Mouse (Mus musculus) lung, adult 2 months (tissue): ENCODE results near the gene Thtpa.

Experiments used
- CTCF ChIP-seq: fragments of 200-500 bp; IDR thresholded peaks from 2 replicates; pipeline ENCODE4 v1.5.1; 2011; ENCODE audit warnings: mild to moderate bottlenecking, low read length, control low read depth; ENCODE audit not compliant: insufficient read depth
- POLR2A ChIP-seq: fragments of 200-500 bp; IDR thresholded peaks from 2 replicates; pipeline ENCODE4 v1.6.1; 2011; ENCODE audit warnings: low read depth, mild to moderate bottlenecking, control low read depth, low read length, borderline replicate concordance; ENCODE audit errors: extremely low read depth

DNA sequence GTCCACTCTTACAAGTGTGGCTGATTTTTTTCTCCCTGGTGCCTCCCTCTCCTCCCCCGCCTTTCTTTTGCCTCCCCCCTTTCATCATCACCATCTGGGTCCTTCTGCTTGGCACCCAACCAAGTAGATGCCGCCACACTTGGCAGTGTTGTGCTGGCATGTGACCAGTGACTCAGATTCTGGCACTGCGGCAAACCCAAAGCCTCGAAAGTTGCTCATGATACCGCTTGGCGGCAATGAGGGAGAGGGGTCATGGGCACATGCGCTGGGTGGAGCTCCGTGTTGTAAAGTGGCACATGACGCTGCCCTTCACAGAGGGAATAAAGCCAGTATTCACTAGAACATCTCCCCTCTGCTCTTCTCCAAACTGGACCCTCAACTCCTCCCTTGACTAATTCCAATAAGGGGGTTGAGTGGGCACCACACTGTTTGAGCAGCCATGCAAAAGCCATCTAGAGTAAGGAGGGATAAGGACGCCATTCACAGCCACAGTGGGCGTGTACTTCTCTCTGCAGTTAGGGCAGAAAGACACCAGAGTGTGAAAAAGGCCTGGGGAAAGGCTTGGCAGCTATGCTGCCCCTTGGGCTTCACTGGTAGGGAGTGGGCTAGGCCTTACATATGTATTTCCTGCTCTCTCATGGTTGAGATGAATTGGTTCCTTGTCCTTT lies 39.3 kb upstream of the Thtpa start:
- no peak for TF ChIP-seq POLR2A
- no peak for TF ChIP-seq CTCF
